8 mouse cellular contexts compared by ENCODE assay signal in the genomic region with DNA sequence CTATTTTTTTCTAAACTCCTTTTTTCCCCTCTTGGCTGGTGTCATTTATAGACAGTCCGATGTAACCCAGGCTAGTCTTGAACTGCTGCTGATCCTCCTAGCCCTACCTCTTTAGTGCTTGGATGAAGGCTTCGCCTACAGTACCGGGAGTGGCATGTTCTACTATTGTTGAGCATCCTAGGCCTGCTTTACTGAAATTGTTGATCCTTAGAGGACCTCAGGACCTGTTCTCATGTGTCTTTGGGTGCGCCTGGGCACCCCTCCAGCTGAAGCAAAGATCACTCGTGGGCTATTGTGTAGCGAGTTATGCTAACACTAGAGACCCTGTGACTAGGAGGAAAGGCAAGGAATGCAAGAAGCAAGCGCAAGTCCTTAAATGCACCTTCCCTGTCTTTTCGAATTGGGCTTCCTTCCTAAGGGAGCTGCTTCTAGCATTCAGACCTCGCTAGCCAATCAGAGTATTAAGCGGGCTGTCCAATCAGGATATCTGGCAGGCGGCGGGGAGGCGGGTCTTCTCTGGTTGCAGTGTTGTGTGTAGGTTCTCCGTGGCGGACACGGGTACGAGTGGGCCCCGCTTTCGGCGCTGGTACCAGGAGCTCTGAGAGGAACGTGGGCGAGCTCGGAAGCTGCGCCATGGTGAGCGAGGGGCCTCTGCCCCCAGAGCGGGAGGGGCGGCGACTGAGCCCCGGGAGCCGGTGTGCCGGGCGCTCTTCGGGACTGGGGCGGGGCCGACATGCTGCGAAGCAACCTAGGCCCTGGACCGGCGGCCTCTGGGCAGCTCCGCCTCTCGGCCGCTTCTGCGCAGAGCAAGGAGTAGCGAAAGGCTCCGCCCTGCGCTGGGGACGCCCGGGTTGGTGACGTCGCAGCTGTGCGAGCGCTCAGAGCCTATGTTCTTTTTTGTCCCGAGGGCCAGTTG. TPM values are rescaled to one million over a fixed set of nuclear protein-coding genes. Genes with fewer than 3 reads are reported as not detected.
A peak's percentile ranks its signal among the peaks of the same experiment; 100 is the strongest.
DNase-seq lines count a peak whose midpoint lies in the region; ATAC-seq lines count a peak whose summit lies in the region.

No protein-coding gene starts in this region.

- 3% methylated on average over 51 of the region's 52 CpGs for WGBS in heart, embryonic 14.5 days
- 4% methylated on average over 52 of the region's 52 CpGs for WGBS in liver, embryonic 13.5 days (ENCODE audit: insufficient replicate concordance)
- WGBS in stomach, embryonic 16.5 days: 3% methylated on average over 51 of the region's 52 CpGs

- no peaks in the 10 kb centered on the region for H3K9me3 ChIP-seq in heart, embryonic 14.5 days (ENCODE audit: control insufficient read depth, low read length)
- H3K9me3 ChIP-seq in liver, embryonic 13.5 days (replicated peaks): no peaks in the 10 kb centered on the region
- H3K9me3 ChIP-seq in stomach, embryonic 16.5 days (replicated peaks; ENCODE audit: control insufficient read depth, low read length): no peaks in the 10 kb centered on the region

- peak overlapping the region; percentile 84 for H3K9ac ChIP-seq in heart, embryonic 14.5 days (ENCODE audit: low read length)
- H3K9ac ChIP-seq in liver, embryonic 13.5 days: peak overlapping the region; percentile 74
- H3K9ac ChIP-seq in stomach, embryonic 16.5 days (ENCODE audit: low read length): peak overlapping the region; percentile 89

- no peaks in the 10 kb centered on the region for H3K27me3 ChIP-seq in heart, embryonic 14.5 days (ENCODE audit: control insufficient read depth, insufficient read depth, low read length)
- H3K27me3 ChIP-seq in liver, embryonic 13.5 days: no peaks in the 10 kb centered on the region
- no peaks in the 10 kb centered on the region for H3K27me3 ChIP-seq in stomach, embryonic 16.5 days (ENCODE audit: control insufficient read depth, insufficient read depth, low read length)

- peaks cover 24% of the 10 kb centered on the region for H3K36me3 ChIP-seq in heart, embryonic 14.5 days (ENCODE audit: control insufficient read depth, insufficient read depth, low read length)
- H3K36me3 ChIP-seq in liver, embryonic 13.5 days: peaks cover 12% of the 10 kb centered on the region
- H3K36me3 ChIP-seq in stomach, embryonic 16.5 days (ENCODE audit: control insufficient read depth, insufficient read depth, low read length): peaks cover 5% of the 10 kb centered on the region; the same call in 1 of the 2 replicates

- peak overlapping the region; percentile 79 to 80 for H3K4me3 ChIP-seq in heart, embryonic 14.5 days (ENCODE audit: control insufficient read depth in 1 of 2, insufficient read depth in 1 of 2, low read depth in 1 of 2, low read length in 2 of 2)
- peak overlapping the region; percentile 71 for H3K4me3 ChIP-seq in liver, embryonic 13.5 days (replicated peaks)
- H3K4me3 ChIP-seq in stomach, embryonic 16.5 days (replicated peaks; ENCODE audit: low read length): peak overlapping the region; percentile 78

- peak; percentile 89 for ATAC-seq in CD4-positive, CD25-positive, alpha-beta regulatory T cell, adult 4 months
- ATAC-seq in heart, embryonic 14.5 days (ENCODE audit: insufficient number of reproducible peaks, insufficient read depth, low FRiP score, low read depth): peak; percentile 100
- peak; percentile 100 for ATAC-seq in liver, embryonic 13.5 days (ENCODE audit: low read depth)
- ATAC-seq in stomach, embryonic 16.5 days (ENCODE audit: insufficient read depth, low FRiP score): peak; percentile 100

- peak; percentile 89 for DNase-seq in c-Kit-negative CD71-positive TER-119-positive erythroid progenitor cells, embryonic 14.5 days (ENCODE audit: low read depth, low spot score)
- peak; percentile 92 for DNase-seq in fibroblast of lung, adult 2 months (ENCODE audit: low read depth)
- DNase-seq in kidney, postnatal 14 days: peak; percentile 97
- peak; percentile 94 for DNase-seq in liver, embryonic 13.5 days
- peak; percentile 93 for DNase-seq in neural tube, embryonic 10.5 days (ENCODE audit: extremely low spot score, low spot score)

- peaks cover 3 to 6% of the 10 kb centered on the region in 2 experiments for H3K4me1 ChIP-seq in heart, embryonic 14.5 days (ENCODE audit: control insufficient read depth in 2 of 2, insufficient read depth in 2 of 2, low read length in 2 of 2)
- peaks cover 17% of the 10 kb centered on the region for H3K4me1 ChIP-seq in liver, embryonic 13.5 days (replicated peaks)
- peaks cover 7% of the 10 kb centered on the region; the same call in 1 of the 2 replicates for H3K4me1 ChIP-seq in stomach, embryonic 16.5 days (ENCODE audit: control insufficient read depth, insufficient read depth, low read length)

- peak overlapping the region; percentile 75 for H3K4me2 ChIP-seq in heart, embryonic 14.5 days (ENCODE audit: low read length)
- peak overlapping the region; percentile 67 for H3K4me2 ChIP-seq in liver, embryonic 13.5 days
- H3K4me2 ChIP-seq in stomach, embryonic 16.5 days (ENCODE audit: low read depth, low read length): peak overlapping the region; percentile 60

- H3K27ac ChIP-seq in heart, embryonic 14.5 days (replicated peaks in 1 of 2; ENCODE audit: control insufficient read depth in 1 of 2, insufficient read depth in 1 of 2, low read depth in 2 of 2, low read length in 2 of 2): peak overlapping the region; percentile 93
- peak overlapping the region; percentile 82 for H3K27ac ChIP-seq in liver, embryonic 13.5 days
- peak overlapping the region; percentile 96 for H3K27ac ChIP-seq in stomach, embryonic 16.5 days (ENCODE audit: low read length)

RNA-seq across cellular contexts. Expression of a gene that starts 34.7 kb away (rescaled TPM):
- polyA plus RNA-seq in CD4-positive, CD25-positive, alpha-beta regulatory T cell, adult 4 months (2017; shearing (Covaris generic)): 1 to 10 TPM in 1 of 2 experiments, under 1 TPM in 1; 0.92 to 1.0 TPM
- 2.0 and 2.4 TPM in 2 replicates for polyA plus RNA-seq in heart, embryonic 14.5 days (2014; fragmentation: Nextera tagmentation; extraction: Ambion mirVana)
- polyA plus RNA-seq in liver, embryonic 13.5 days (2015; fragmentation: Nextera tagmentation; extraction: Ambion mirVana): 0.18 and 0.23 TPM in 2 replicates
- polyA plus RNA-seq in stomach, embryonic 16.5 days (2015; fragmentation: Nextera tagmentation; extraction: Ambion mirVana): 1.3 and 1.7 TPM in 2 replicates

Comparison
In these comparisons a context has a peak if more than half of its experiments do, and no peak if none do; other contexts are left out.
1. Peak in every context shown above with its lines: DNase-seq, ATAC-seq, H3K4me3 ChIP-seq and H3K27ac ChIP-seq.